Mouse (Mus musculus): ENCODE measurements at regions not wholly inside any gene's neighbourhood (a gene's known extent, or its start where the extent isn't known, plus 50 kb on each side); places are given as distances from the start of the nearest gene placed in this dataset.

GRCm38 (mm10) chr1:73112711-73113110 lies 97.0 kb upstream of the Tnp1 start:
- ATAC-seq (replicated peaks; ENCODE audit: low FRiP score): no peak
- WGBS: 82% methylated on average over 3 of the region's 3 CpGs
- no peak overlapping the region for H3K4me2 ChIP-seq (ENCODE audit: low read depth, low read length, severe bottlenecking)

GRCm38 (mm10) chr1:73111911-73112310 lies 96.2 kb upstream of the Tnp1 start:
- H3K36me3 ChIP-seq (ENCODE audit: control insufficient read depth, insufficient read depth, low read length): no peaks in the 10 kb centered on the region
- 92% methylated on average over 5 of the region's 5 CpGs for WGBS
- H3K27ac ChIP-seq (ENCODE audit: low read depth, low read length): no peak overlapping the region
- no peak overlapping the region for H3K4me2 ChIP-seq (ENCODE audit: low read depth, low read length, severe bottlenecking)
- no peak for ATAC-seq (replicated peaks; ENCODE audit: low FRiP score)
- H3K4me1 ChIP-seq (replicated peaks; ENCODE audit: control insufficient read depth, insufficient read depth, low read length): no peaks in the 10 kb centered on the region
- no peak overlapping the region for H3K9ac ChIP-seq (ENCODE audit: low read length)
- no peak for DNase-seq (ENCODE audit: low spot score)
- H3K4me3 ChIP-seq (ENCODE audit: low read depth, low read length): no peak overlapping the region
- no peaks in the 10 kb centered on the region for H3K27me3 ChIP-seq (ENCODE audit: control insufficient read depth, insufficient read depth, low read length)
- H3K9me3 ChIP-seq (ENCODE audit: control insufficient read depth, low read length): no peaks in the 10 kb centered on the region

More at GRCm38 (mm10) chr1:73112711-73113110, 97.0 kb upstream of the Tnp1 start:
- H3K9me3 ChIP-seq (ENCODE audit: control insufficient read depth, low read length): no peaks in the 10 kb centered on the region
- DNase-seq (ENCODE audit: low spot score): no peak
- no peak overlapping the region for H3K4me3 ChIP-seq (ENCODE audit: low read depth, low read length)
- no peaks in the 10 kb centered on the region for H3K36me3 ChIP-seq (ENCODE audit: control insufficient read depth, insufficient read depth, low read length)
- H3K9ac ChIP-seq (ENCODE audit: low read length): no peak overlapping the region
- H3K27me3 ChIP-seq (ENCODE audit: control insufficient read depth, insufficient read depth, low read length): no peaks in the 10 kb centered on the region
- no peak overlapping the region for H3K27ac ChIP-seq (ENCODE audit: low read depth, low read length)
- H3K4me1 ChIP-seq (replicated peaks; ENCODE audit: control insufficient read depth, insufficient read depth, low read length): no peaks in the 10 kb centered on the region

- Histone ChIP-seq H3K27ac (ENCODE audit: low read depth, low read length) (no peak overlapping the region), H3K27me3 (ENCODE audit: control insufficient read depth, insufficient read depth, low read length) (no peaks in the 10 kb centered on the region), H3K9ac (ENCODE audit: low read length) (no peak overlapping the region), H3K4me1 (replicated peaks; ENCODE audit: control insufficient read depth, insufficient read depth, low read length) (no peaks in the 10 kb centered on the region), H3K4me2 (ENCODE audit: low read depth, low read length, severe bottlenecking) (no peak overlapping the region), H3K4me3 (ENCODE audit: low read depth, low read length) (no peak overlapping the region), H3K9me3 (ENCODE audit: control insufficient read depth, low read length) (no peaks in the 10 kb centered on the region), H3K36me3 (ENCODE audit: control insufficient read depth, insufficient read depth, low read length) (no peaks in the 10 kb centered on the region)
- 82% methylated on average over 4 of the region's 4 CpGs for WGBS
- no peak for DNase-seq (ENCODE audit: low spot score)
- no peak for ATAC-seq (replicated peaks; ENCODE audit: low FRiP score)
Observed at GRCm38 (mm10) chr1:73105856-73106463, 90.3 kb upstream of the Tnp1 start.

GRCm38 (mm10) chr1:73097645-73098440 lies 82.1 kb upstream of the Tnp1 start:
- Histone ChIP-seq H3K4me3 (ENCODE audit: low read depth, low read length) (no peak overlapping the region), H3K4me1 (replicated peaks; ENCODE audit: control insufficient read depth, insufficient read depth, low read length) (no peaks in the 10 kb centered on the region), H3K27ac (ENCODE audit: low read depth, low read length) (no peak overlapping the region), H3K36me3 (ENCODE audit: control insufficient read depth, insufficient read depth, low read length) (no peaks in the 10 kb centered on the region), H3K27me3 (ENCODE audit: control insufficient read depth, insufficient read depth, low read length) (no peaks in the 10 kb centered on the region), H3K9me3 (ENCODE audit: control insufficient read depth, low read length) (no peaks in the 10 kb centered on the region), H3K4me2 (ENCODE audit: low read depth, low read length, severe bottlenecking) (no peak overlapping the region), H3K9ac (ENCODE audit: low read length) (no peak overlapping the region)
- no peak for DNase-seq (ENCODE audit: low spot score)
- no peak for ATAC-seq (replicated peaks; ENCODE audit: low FRiP score)
- WGBS: 83% methylated on average over 6 of the region's 6 CpGs

- Histone ChIP-seq H3K27me3 (ENCODE audit: control insufficient read depth, insufficient read depth, low read length) (no peaks in the 10 kb centered on the region), H3K4me1 (replicated peaks; ENCODE audit: control insufficient read depth, insufficient read depth, low read length) (0 out of 2 replicates have a peak, but pooled peaks cover 6% of the 10 kb centered on the region), H3K4me3 (ENCODE audit: low read depth, low read length) (no peak overlapping the region), H3K9ac (ENCODE audit: low read length) (no peak overlapping the region), H3K4me2 (ENCODE audit: low read depth, low read length, severe bottlenecking) (no peak overlapping the region), H3K9me3 (ENCODE audit: control insufficient read depth, low read length) (no peaks in the 10 kb centered on the region), H3K36me3 (ENCODE audit: control insufficient read depth, insufficient read depth, low read length) (no peaks in the 10 kb centered on the region), H3K27ac (ENCODE audit: low read depth, low read length) (no peak overlapping the region)
- no peak; the same call in 1 of the 2 replicates for ATAC-seq (replicated peaks; ENCODE audit: low FRiP score)
- DNase-seq (ENCODE audit: low spot score): no peak
- 14% methylated on average over 3 of the region's 3 CpGs for WGBS
Observed at GRCm38 (mm10) chr1:73089636-73090035, 73.9 kb upstream of the Tnp1 start.

GRCm38 (mm10) chr1:73088494-73088893 lies 72.8 kb upstream of the Tnp1 start:
- Histone ChIP-seq H3K27ac (ENCODE audit: low read depth, low read length) (no peak overlapping the region), H3K4me3 (ENCODE audit: low read depth, low read length) (no peak overlapping the region), H3K9ac (ENCODE audit: low read length) (no peak overlapping the region), H3K36me3 (ENCODE audit: control insufficient read depth, insufficient read depth, low read length) (no peaks in the 10 kb centered on the region), H3K4me2 (ENCODE audit: low read depth, low read length, severe bottlenecking) (no peak overlapping the region), H3K27me3 (ENCODE audit: control insufficient read depth, insufficient read depth, low read length) (no peaks in the 10 kb centered on the region), H3K9me3 (ENCODE audit: control insufficient read depth, low read length) (no peaks in the 10 kb centered on the region), H3K4me1 (replicated peaks; ENCODE audit: control insufficient read depth, insufficient read depth, low read length) (0 out of 2 replicates have a peak, but pooled peaks cover 6% of the 10 kb centered on the region)
- ATAC-seq (replicated peaks; ENCODE audit: low FRiP score): no peak
- DNase-seq (ENCODE audit: low spot score): no peak
- 29% methylated on average over 2 of the region's 2 CpGs for WGBS

- Histone ChIP-seq H3K27me3 (ENCODE audit: control insufficient read depth, insufficient read depth, low read length) (no peaks in the 10 kb centered on the region), H3K4me3 (ENCODE audit: low read depth, low read length) (no peak overlapping the region), H3K9me3 (ENCODE audit: control insufficient read depth, low read length) (no peaks in the 10 kb centered on the region), H3K4me2 (ENCODE audit: low read depth, low read length, severe bottlenecking) (no peak overlapping the region), H3K9ac (ENCODE audit: low read length) (no peak overlapping the region), H3K4me1 (replicated peaks; ENCODE audit: control insufficient read depth, insufficient read depth, low read length) (0 out of 2 replicates have a peak, but pooled peaks cover 5% of the 10 kb centered on the region), H3K36me3 (ENCODE audit: control insufficient read depth, insufficient read depth, low read length) (no peaks in the 10 kb centered on the region), H3K27ac (ENCODE audit: low read depth, low read length) (no peak overlapping the region)
- ATAC-seq (replicated peaks; ENCODE audit: low FRiP score) (no peak), DNase-seq (ENCODE audit: low spot score) (no peak)
- WGBS: 5% methylated on average over 2 of the region's 2 CpGs
Observed at GRCm38 (mm10) chr1:73084946-73085345, 69.2 kb upstream of the Tnp1 start.

GRCm38 (mm10) chr1:73083396-73083795 lies 67.7 kb upstream of the Tnp1 start:
- Histone ChIP-seq H3K27ac (ENCODE audit: low read depth, low read length) (no peak overlapping the region), H3K9me3 (ENCODE audit: control insufficient read depth, low read length) (no peaks in the 10 kb centered on the region), H3K36me3 (ENCODE audit: control insufficient read depth, insufficient read depth, low read length) (no peaks in the 10 kb centered on the region), H3K4me1 (replicated peaks; ENCODE audit: control insufficient read depth, insufficient read depth, low read length) (no peaks in the 10 kb centered on the region), H3K4me2 (ENCODE audit: low read depth, low read length, severe bottlenecking) (no peak overlapping the region), H3K27me3 (ENCODE audit: control insufficient read depth, insufficient read depth, low read length) (no peaks in the 10 kb centered on the region), H3K4me3 (ENCODE audit: low read depth, low read length) (no peak overlapping the region), H3K9ac (ENCODE audit: low read length) (no peak overlapping the region)
- 85% methylated on average over 3 of the region's 3 CpGs for WGBS
- ATAC-seq (replicated peaks; ENCODE audit: low FRiP score): no peak
- DNase-seq (ENCODE audit: low spot score): no peak

GRCm38 (mm10) chr1:73079518-73079917 lies 63.8 kb upstream of the Tnp1 start:
- no peak overlapping the region for H3K4me2 ChIP-seq (ENCODE audit: low read depth, low read length, severe bottlenecking)
- 93% methylated on average over 2 of the region's 2 CpGs for WGBS
- H3K4me3 ChIP-seq (ENCODE audit: low read depth, low read length): no peak overlapping the region
- DNase-seq (ENCODE audit: low spot score) (no peak), ATAC-seq (replicated peaks; ENCODE audit: low FRiP score) (no peak)
- no peaks in the 10 kb centered on the region for H3K4me1 ChIP-seq (replicated peaks; ENCODE audit: control insufficient read depth, insufficient read depth, low read length)
- H3K27ac ChIP-seq (ENCODE audit: low read depth, low read length): no peak overlapping the region
- no peaks in the 10 kb centered on the region for H3K36me3 ChIP-seq (ENCODE audit: control insufficient read depth, insufficient read depth, low read length)
- no peaks in the 10 kb centered on the region for H3K27me3 ChIP-seq (ENCODE audit: control insufficient read depth, insufficient read depth, low read length)
- H3K9me3 ChIP-seq (ENCODE audit: control insufficient read depth, low read length): no peaks in the 10 kb centered on the region
- no peak overlapping the region for H3K9ac ChIP-seq (ENCODE audit: low read length)

Data from forebrain, embryonic 11.5 days (tissue).